Mouse (Mus musculus) stomach, embryonic 14.5 days (tissue): ENCODE results near the gene Lipn. TPM values are rescaled to one million over a fixed set of nuclear protein-coding genes. Genes with fewer than 3 reads are reported as not detected.

Experiments used
- ATAC-seq: fragments of 200-750 bp; cut with Nextera tagmentation; 2 replicates; pipeline ENCODE4 v1.8.0; 2017; ENCODE audit warnings: low read depth, moderate TSS enrichment; ENCODE audit not compliant: insufficient number of reproducible peaks, insufficient read depth, low FRiP score
- H3K27ac ChIP-seq: fragments of 300-500 bp; sonication (generic); 2 replicates; pipeline ENCODE4 v1.5.1; 2014; ENCODE audit warnings: mild to moderate bottlenecking, low read length, moderate library complexity, mixed read lengths
- H3K27me3 ChIP-seq: fragments of 300-500 bp; sonication (generic); 2 replicates; pipeline ENCODE4 v1.6.1; 2014; ENCODE audit warnings: low read length, control low read depth, mixed read lengths; ENCODE audit not compliant: control insufficient read depth, insufficient read depth
- H3K36me3 ChIP-seq: fragments of 300-500 bp; sonication (generic); 2 replicates; pipeline ENCODE4 v1.6.1; 2014; ENCODE audit warnings: mild to moderate bottlenecking, control low read depth, low read length, moderate library complexity, mixed read lengths; ENCODE audit not compliant: control insufficient read depth, insufficient read depth
- H3K4me1 ChIP-seq: fragments of 300-500 bp; sonication (generic); 2 replicates; pipeline ENCODE4 v1.6.1; 2014; ENCODE audit warnings: low read length, control low read depth, mixed read lengths; ENCODE audit not compliant: control insufficient read depth, insufficient read depth
- H3K4me2 ChIP-seq: fragments of 300-500 bp; sonication (generic); replicated peaks from 2 replicates; pipeline ENCODE4 v1.6.1; 2014; ENCODE audit warnings: low read depth, low read length, control low read depth
- H3K4me3 ChIP-seq: fragments of 300-500 bp; sonication (generic); 2 replicates; pipeline ENCODE4 v1.5.1; 2014; ENCODE audit warnings: low read depth, low read length, control low read depth
- H3K9ac ChIP-seq: fragments of 300-500 bp; sonication (generic); replicated peaks from 2 replicates; pipeline ENCODE4 v1.6.1; 2014; ENCODE audit warnings: low read depth, mild to moderate bottlenecking, control low read depth, low read length, moderate library complexity, mixed read lengths
- H3K9me3 ChIP-seq: fragments of 300-500 bp; sonication (generic); 2 replicates; pipeline ENCODE4 v1.6.1; 2016; ENCODE audit warnings: low read depth, low read length, control low read depth; ENCODE audit not compliant: control insufficient read depth
- WGBS: fragments of 180-500 bp; shearing (Covaris S2); extraction: QIAGEN DNeasy Blood & Tissue Kit; methylation state at CpG from one replicate; pipeline ENCODE4 v1.1.7; 2014; 5-methylcytosine and 5-hydroxymethylcytosine counted together
- polyA plus RNA-seq: library from polyadenylated mRNA; unstranded; fragments of >200 nt; fragmentation: Nextera tagmentation; extraction: Ambion mirVana; gene quantifications from 2 replicates; pipeline ENCODE4 v1.2.1, GENCODE M21; 2014

Lipn gene
- polyA plus RNA-seq, result 0.22 TPM in 1 of 2 replicates, not detected in the other

GRCm38 (mm10) chr19:34066779-34067472 lies at the start of gene Lipn:
TSS of gene Lipn (plus strand) at chr19:34067358.
- 88% methylated on average over 9 of the region's 9 CpGs for WGBS
- H3K4me1 ChIP-seq, result no peaks in the 10 kb centered on the region
- no peaks in the 10 kb centered on the region for H3K36me3 ChIP-seq
- no peak within 1 kb of the TSS for H3K4me2 ChIP-seq
- no peak within 1 kb of the TSS for H3K9ac ChIP-seq
- no peaks in the 10 kb centered on the region for H3K9me3 ChIP-seq
- no peak within 1 kb of the TSS for H3K4me3 ChIP-seq
- H3K27me3 ChIP-seq, result no peaks in the 10 kb centered on the region
- H3K27ac ChIP-seq, result no peak within 1 kb of the TSS
- ATAC-seq, result no peak

- no peaks in the 10 kb centered on the region for H3K36me3 ChIP-seq
- H3K9ac ChIP-seq, result no peak overlapping the region
- no peaks in the 10 kb centered on the region for H3K9me3 ChIP-seq
- no peak overlapping the region for H3K27ac ChIP-seq
- no peak overlapping the region for H3K4me2 ChIP-seq
- WGBS, result 82% methylated on average over 11 of the region's 11 CpGs
- H3K4me3 ChIP-seq, result no peak overlapping the region
- no peaks in the 10 kb centered on the region for H3K4me1 ChIP-seq
- H3K27me3 ChIP-seq, result no peaks in the 10 kb centered on the region
- ATAC-seq, result no peak
Observed at GRCm38 (mm10) chr19:34021440-34022172, 45.6 kb upstream of the Lipn start.

GRCm38 (mm10) chr19:34022759-34023158 lies 44.4 kb upstream of the Lipn start:
- Histone ChIP-seq H3K4me1 (no peaks in the 10 kb centered on the region), H3K4me3 (no peak overlapping the region), H3K9me3 (no peaks in the 10 kb centered on the region), H3K27me3 (no peaks in the 10 kb centered on the region), H3K4me2 (no peak overlapping the region), H3K36me3 (no peaks in the 10 kb centered on the region), H3K27ac (no peak overlapping the region), H3K9ac (no peak overlapping the region)
- WGBS, result 45% methylated on average over 3 of the region's 3 CpGs
- no peak for ATAC-seq

- H3K27me3 ChIP-seq, result no peaks in the 10 kb centered on the region
Observed at GRCm38 (mm10) chr19:34039731-34040130, 27.4 kb upstream of the Lipn start.

GRCm38 (mm10) chr19:34043008-34043407 lies 24.1 kb upstream of the Lipn start:
- no peaks in the 10 kb centered on the region for H3K4me1 ChIP-seq
- no peaks in the 10 kb centered on the region for H3K9me3 ChIP-seq
- H3K27me3 ChIP-seq, result no peaks in the 10 kb centered on the region
- no peak overlapping the region for H3K4me3 ChIP-seq
- ATAC-seq, result no peak
- 60% methylated on average over 6 of the region's 6 CpGs for WGBS
- no peak overlapping the region for H3K27ac ChIP-seq
- H3K9ac ChIP-seq, result no peak overlapping the region
- H3K4me2 ChIP-seq, result no peak overlapping the region
- H3K36me3 ChIP-seq, result no peaks in the 10 kb centered on the region

More at GRCm38 (mm10) chr19:34039731-34040130, 27.4 kb upstream of the Lipn start:
- no peak for ATAC-seq
- Histone ChIP-seq H3K9me3 (no peaks in the 10 kb centered on the region), H3K9ac (no peak overlapping the region), H3K36me3 (no peaks in the 10 kb centered on the region), H3K4me1 (no peaks in the 10 kb centered on the region), H3K4me3 (no peak overlapping the region), H3K27ac (no peak overlapping the region), H3K4me2 (no peak overlapping the region)
- 77% methylated on average over 1 of the region's 1 CpGs for WGBS

- Histone ChIP-seq H3K27me3 (no peaks in the 10 kb centered on the region), H3K9me3 (no peaks in the 10 kb centered on the region), H3K4me2 (no peak overlapping the region), H3K9ac (no peak overlapping the region), H3K27ac (no peak overlapping the region), H3K4me1 (no peaks in the 10 kb centered on the region), H3K4me3 (no peak overlapping the region), H3K36me3 (no peaks in the 10 kb centered on the region)
- WGBS, result 88% methylated on average over 3 of the region's 3 CpGs
- no peak for ATAC-seq
Observed at GRCm38 (mm10) chr19:34049371-34050039, 17.7 kb upstream of the Lipn start.

- no peak overlapping the region for H3K4me3 ChIP-seq
- no peaks in the 10 kb centered on the region for H3K4me1 ChIP-seq
- no peak for ATAC-seq
- H3K9ac ChIP-seq, result no peak overlapping the region
- 87% methylated on average over 3 of the region's 3 CpGs for WGBS
- H3K36me3 ChIP-seq, result no peaks in the 10 kb centered on the region
- no peaks in the 10 kb centered on the region for H3K27me3 ChIP-seq
- no peaks in the 10 kb centered on the region for H3K9me3 ChIP-seq
- no peak overlapping the region for H3K4me2 ChIP-seq
- H3K27ac ChIP-seq, result no peak overlapping the region
Observed at GRCm38 (mm10) chr19:34051502-34051901, 15.7 kb upstream of the Lipn start.

GRCm38 (mm10) chr19:34063547-34063946 lies 3.6 kb upstream of the Lipn start:
- no peaks in the 10 kb centered on the region for H3K36me3 ChIP-seq
- H3K4me2 ChIP-seq, result no peak overlapping the region
- H3K4me1 ChIP-seq, result no peaks in the 10 kb centered on the region
- no peak overlapping the region for H3K4me3 ChIP-seq
- H3K9ac ChIP-seq, result no peak overlapping the region
- ATAC-seq, result no peak
- H3K27me3 ChIP-seq, result no peaks in the 10 kb centered on the region
- H3K9me3 ChIP-seq, result no peaks in the 10 kb centered on the region
- 37% methylated on average over 1 of the region's 1 CpGs for WGBS
- no peak overlapping the region for H3K27ac ChIP-seq
